Mouse (Mus musculus) heart, embryonic 11.5 days (tissue): ENCODE measurements around the gene Swap70. TPM values are rescaled to one million over a fixed set of nuclear protein-coding genes. Genes with fewer than 3 reads are reported as not detected.

Experiments used
- ATAC-seq: fragments of 200-750 bp; cut with Nextera tagmentation; replicated peaks from 2 replicates; pipeline ENCODE4 v1.8.0; 2017; ENCODE audit warnings: moderate library complexity; ENCODE audit not compliant: insufficient number of reproducible peaks, low FRiP score, low TSS enrichment
- H3K27ac ChIP-seq: fragments of 300-500 bp; sonication (generic); 2 replicates; pipeline ENCODE4 v1.5.1; 2014; ENCODE audit warnings: mild to moderate bottlenecking, low read depth, low read length
- H3K27me3 ChIP-seq: fragments of 300-500 bp; sonication (generic); 2 replicates; pipeline ENCODE4 v1.6.1; 2014; ENCODE audit warnings: mild to moderate bottlenecking, low read length, mixed read lengths; ENCODE audit not compliant: control insufficient read depth, insufficient read depth
- H3K36me3 ChIP-seq: fragments of 300-500 bp; sonication (generic); 2 replicates; pipeline ENCODE4 v1.6.1; 2014; ENCODE audit warnings: mild to moderate bottlenecking, low read length, moderate library complexity, mixed read lengths; ENCODE audit not compliant: control insufficient read depth, insufficient read depth
- H3K4me1 ChIP-seq: fragments of 300-500 bp; sonication (generic); 2 replicates; pipeline ENCODE4 v1.6.1; 2014; ENCODE audit warnings: low read length; ENCODE audit not compliant: control insufficient read depth, insufficient read depth
- H3K4me2 ChIP-seq: fragments of 300-500 bp; sonication (generic); 2 replicates; pipeline ENCODE4 v1.6.1; 2014; ENCODE audit warnings: mild to moderate bottlenecking, moderate library complexity
- H3K4me3 ChIP-seq: fragments of 300-500 bp; sonication (generic); 2 replicates; pipeline ENCODE4 v1.5.1; 2014; ENCODE audit warnings: low read depth, low read length
- H3K9ac ChIP-seq: fragments of 300-500 bp; sonication (generic); 2 replicates; pipeline ENCODE4 v1.6.1; 2014; ENCODE audit warnings: mild to moderate bottlenecking, low read depth, low read length, moderate library complexity
- H3K9me3 ChIP-seq: fragments of 300-500 bp; sonication (generic); replicated peaks from 2 replicates; pipeline ENCODE4 v1.6.1; 2016; ENCODE audit warnings: low read length; ENCODE audit not compliant: control insufficient read depth
- WGBS: fragments of 180-500 bp; shearing (Covaris S2); extraction: QIAGEN DNeasy Blood & Tissue Kit; methylation state at CpG from one replicate; pipeline ENCODE4 v1.1.7; 2014; ENCODE audit not compliant: insufficient replicate concordance; 5-methylcytosine and 5-hydroxymethylcytosine counted together
- polyA plus RNA-seq: library from polyadenylated mRNA; unstranded; fragments of >200 nt; fragmentation: Nextera tagmentation; extraction: Ambion mirVana; gene quantifications from 2 replicates; pipeline ENCODE4 v1.2.1, GENCODE M21; 2014

The Swap70 gene
- polyA plus RNA-seq, 1 experiment from 2014 or later = 14.4 TPM

GRCm38 (mm10) chr7:110204208-110204607, 17.3 kb upstream of the Swap70 start:
- Histone ChIP-seq H3K27ac (no peak overlapping the region), H3K9me3 (peaks cover 5% of the 10 kb centered on the region; the same call in 1 of the 2 replicates), H3K4me1 (no peaks in the 10 kb centered on the region), H3K9ac (no peak overlapping the region), H3K27me3 (no peaks in the 10 kb centered on the region), H3K4me2 (no peak overlapping the region), H3K36me3 (no peaks in the 10 kb centered on the region), H3K4me3 (no peak overlapping the region)
- whole genome bisulfite sequencing = 69% methylated on average over 4 of the region's 4 CpGs
- no peak for ATAC-seq

DNA sequence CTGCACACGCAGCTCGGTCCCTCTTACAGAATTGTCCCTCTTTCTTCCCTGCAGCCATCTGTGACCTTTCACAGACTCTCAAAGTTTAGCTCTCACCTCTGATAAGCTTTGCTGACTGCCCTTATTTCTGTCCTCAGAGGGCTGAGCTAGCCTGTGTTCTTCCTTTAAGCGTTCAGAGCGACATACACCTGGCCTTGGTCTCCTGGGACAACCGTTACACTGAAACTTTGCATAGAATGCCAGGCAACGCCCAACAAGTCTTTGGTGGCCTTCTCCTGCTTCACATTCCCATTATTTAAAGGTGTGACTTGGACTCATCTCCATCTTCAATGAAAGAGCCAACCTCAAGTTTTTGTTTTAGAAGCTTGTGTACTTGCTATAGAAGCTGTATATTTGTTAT, 13.2 kb upstream of the Swap70 start:
- 85% methylated on average over 6 of the region's 6 CpGs for WGBS
- no peak for ATAC-seq
- no peaks in the 10 kb centered on the region for H3K27me3 ChIP-seq

GRCm38 (mm10) chr7:110209422-110209821, 12.1 kb upstream of the Swap70 start:
- no peak for ATAC-seq
- Histone ChIP-seq H3K9me3 (peaks cover 5% of the 10 kb centered on the region; the same call in 1 of the 2 replicates), H3K4me2 (no peak overlapping the region), H3K36me3 (no peaks in the 10 kb centered on the region), H3K27ac (no peak overlapping the region), H3K27me3 (no peaks in the 10 kb centered on the region), H3K4me3 (no peak overlapping the region), H3K9ac (no peak overlapping the region), H3K4me1 (no peaks in the 10 kb centered on the region)
- WGBS = 40% methylated on average over 6 of the region's 6 CpGs

More for the DNA sequence above, 13.2 kb upstream of the Swap70 start:
- peaks cover 5% of the 10 kb centered on the region; the same call in 1 of the 2 replicates for H3K9me3 ChIP-seq
- no peak overlapping the region for H3K9ac ChIP-seq
- no peak overlapping the region for H3K4me3 ChIP-seq
- H3K36me3 ChIP-seq = no peaks in the 10 kb centered on the region
- H3K27ac ChIP-seq = no peak overlapping the region
- H3K4me1 ChIP-seq = no peaks in the 10 kb centered on the region
- H3K4me2 ChIP-seq = no peak overlapping the region

DNA sequence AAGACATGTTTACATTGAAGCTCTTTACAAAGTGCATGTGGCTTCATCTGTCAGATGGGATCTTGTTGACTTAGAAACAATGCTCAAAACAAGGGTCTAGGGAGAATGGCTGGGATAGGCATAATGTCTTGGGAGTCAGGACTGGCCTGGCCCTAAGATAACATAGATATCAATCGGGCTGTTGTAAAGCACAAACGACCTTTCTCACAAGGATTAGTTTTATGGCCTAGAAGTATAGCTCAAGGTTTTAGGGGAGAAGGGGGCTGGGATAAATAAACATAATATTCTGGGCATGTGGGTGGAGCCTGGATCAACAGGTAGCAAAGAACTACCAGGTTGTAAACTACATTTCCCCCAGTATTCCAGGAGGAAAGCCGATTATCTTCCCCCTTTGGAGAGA, 10.5 kb upstream of the Swap70 start:
- 62% methylated on average over 3 of the region's 3 CpGs for WGBS
- Histone ChIP-seq H3K4me1 (no peaks in the 10 kb centered on the region), H3K4me2 (no peak overlapping the region), H3K27ac (no peak overlapping the region), H3K36me3 (no peaks in the 10 kb centered on the region), H3K4me3 (no peak overlapping the region), H3K9ac (no peak overlapping the region), H3K9me3 (peaks cover 5% of the 10 kb centered on the region; the same call in 1 of the 2 replicates), H3K27me3 (no peaks in the 10 kb centered on the region)
- ATAC-seq = no peak

- no peak overlapping the region for H3K9ac ChIP-seq
- no peaks in the 10 kb centered on the region for H3K9me3 ChIP-seq
- 75% methylated on average over 3 of the region's 3 CpGs for WGBS
- no peak overlapping the region for H3K27ac ChIP-seq
- no peak overlapping the region for H3K4me3 ChIP-seq
- no peaks in the 10 kb centered on the region for H3K27me3 ChIP-seq
- no peaks in the 10 kb centered on the region for H3K36me3 ChIP-seq
- H3K4me1 ChIP-seq = no peaks in the 10 kb centered on the region
- ATAC-seq = no peak
- H3K4me2 ChIP-seq = no peak overlapping the region
These were observed 6.6 kb upstream of the Swap70 start for GRCm38 (mm10) chr7:110214882-110215281.

GRCm38 (mm10) chr7:110221051-110221585, 393 bp upstream of the Swap70 start:
- peak; percentile 29; the same call in 1 of the 2 replicates for ATAC-seq
- 14% methylated on average over 8 of the region's 8 CpGs for WGBS

DNA sequence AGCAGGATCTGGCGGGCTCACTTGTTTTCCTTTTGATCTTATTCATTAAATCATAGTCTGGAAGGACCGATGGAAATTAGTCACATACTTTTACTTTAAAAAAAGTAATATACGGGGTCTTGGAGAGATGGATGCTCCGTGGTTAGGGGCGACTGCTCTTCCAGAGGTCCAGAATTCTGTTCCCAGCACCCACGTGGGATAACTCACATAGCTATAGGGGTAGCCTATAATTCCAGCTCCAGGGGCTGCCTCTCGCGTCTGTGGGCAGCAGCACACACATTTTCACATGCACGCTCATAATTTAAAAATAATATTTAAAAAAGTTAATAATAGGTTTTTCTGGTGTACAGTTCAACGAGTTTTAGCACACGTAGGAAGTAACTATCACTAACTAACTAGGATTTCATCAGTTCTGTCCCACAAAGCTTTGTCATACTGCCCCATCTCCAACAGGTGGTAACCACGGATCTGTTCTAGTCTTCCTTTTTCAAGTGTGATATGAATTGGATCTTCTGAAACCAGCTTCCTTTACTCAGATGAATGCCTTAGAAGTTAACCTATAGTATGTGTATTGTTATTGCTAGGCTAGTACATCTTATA, 1.2 kb downstream of the Swap70 start:
- peak overlapping the region; percentile 90 for H3K4me3 ChIP-seq
- 18% methylated on average over 12 of the region's 12 CpGs for WGBS
- peak overlapping the region; percentile 92 for H3K4me2 ChIP-seq
- H3K4me1 ChIP-seq = no peaks in the 10 kb centered on the region; the same call in 1 of the 2 replicates
- H3K27me3 ChIP-seq = no peaks in the 10 kb centered on the region
- H3K27ac ChIP-seq = no peak overlapping the region
- peak overlapping the region; percentile 59 for H3K9ac ChIP-seq
- ATAC-seq = no peak
- H3K36me3 ChIP-seq = peaks cover 5% of the 10 kb centered on the region; the same call in 1 of the 2 replicates
- H3K9me3 ChIP-seq = no peaks in the 10 kb centered on the region

More at GRCm38 (mm10) chr7:110221051-110221585, 393 bp upstream of the Swap70 start:
- Histone ChIP-seq H3K9me3 (no peaks in the 10 kb centered on the region), H3K27ac (peak overlapping the region; percentile 96), H3K36me3 (peaks cover 5% of the 10 kb centered on the region; the same call in 1 of the 2 replicates), H3K4me3 (peak overlapping the region; percentile 90), H3K27me3 (no peaks in the 10 kb centered on the region), H3K9ac (peak overlapping the region; percentile 95), H3K4me2 (peak overlapping the region; percentile 92), H3K4me1 (no peaks in the 10 kb centered on the region; the same call in 1 of the 2 replicates)

- Histone ChIP-seq H3K9me3 (no peaks in the 10 kb centered on the region), H3K4me2 (no peak overlapping the region), H3K36me3 (peaks cover 5% of the 10 kb centered on the region; the same call in 1 of the 2 replicates), H3K27me3 (no peaks in the 10 kb centered on the region), H3K27ac (no peak overlapping the region), H3K4me3 (no peak overlapping the region), H3K9ac (no peak overlapping the region), H3K4me1 (no peaks in the 10 kb centered on the region; the same call in 1 of the 2 replicates)
- WGBS = 76% methylated on average over 2 of the region's 2 CpGs
- ATAC-seq = no peak
These were observed 2.4 kb downstream of the Swap70 start for GRCm38 (mm10) chr7:110223727-110224510.
